Mouse (Mus musculus) ES-E14 (cell line): ENCODE results near the gene Rnasek. TPM values are rescaled to one million over a fixed set of nuclear protein-coding genes. Genes with fewer than 3 reads are reported as not detected.

Source experiments
- DNase-seq: peaks from one replicate; pipeline ENCODE4 v3.0.0-alpha.2; 2013; ENCODE audit warnings: low read depth, low spot score
- H3K27ac ChIP-seq: 2 replicates; pipeline ENCODE4 v1.5.1; 2012; ENCODE audit warnings: low read depth, mild to moderate bottlenecking, low read length, moderate library complexity, mixed read lengths; ENCODE audit not compliant: poor library complexity, insufficient read depth, severe bottlenecking
- H3K36me3 ChIP-seq: 2 replicates; pipeline ENCODE4 v1.6.1; 2012; ENCODE audit warnings: mild to moderate bottlenecking, low read length, moderate library complexity, mixed read lengths; ENCODE audit not compliant: control insufficient read depth, poor library complexity, insufficient read depth, severe bottlenecking
- H3K4me1 ChIP-seq, 2 experiments: fragments of 150-350 bp in 1 of 2; sonication (generic) in 1 of 2; 2 replicates each; pipeline ENCODE4 v1.6.1; 2012; ENCODE audit warnings: low read length in 2 of 2, mild to moderate bottlenecking in 1 of 2, mixed read lengths in 1 of 2; ENCODE audit not compliant: control insufficient read depth in 2 of 2, insufficient read depth in 2 of 2, poor library complexity in 1 of 2
- H3K4me3 ChIP-seq, 2 experiments: fragments of 150-350 bp in 1 of 2; sonication (generic) in 1 of 2; 2 replicates each; pipeline ENCODE4 v1.5.1; 2012; ENCODE audit warnings: low read length in 2 of 2, low read depth in 1 of 2, mild to moderate bottlenecking in 1 of 2, mixed read lengths in 1 of 2; ENCODE audit not compliant: insufficient read depth in 1 of 2, poor library complexity in 1 of 2, severe bottlenecking in 1 of 2
- H3K9ac ChIP-seq: 2 replicates; pipeline ENCODE4 v1.6.1; 2012; ENCODE audit warnings: low read depth, mild to moderate bottlenecking, low read length, mixed read lengths; ENCODE audit not compliant: poor library complexity, insufficient read depth, severe bottlenecking
- H3K9me3 ChIP-seq: fragments of 150-350 bp; sonication (generic); 2 replicates; pipeline ENCODE4 v1.6.1; 2012; ENCODE audit warnings: low read depth, mild to moderate bottlenecking, low read length; ENCODE audit not compliant: control insufficient read depth, insufficient read depth
- CHD2 ChIP-seq: IDR thresholded peaks from 2 replicates; pipeline ENCODE4 v1.6.1; 2014; ENCODE audit warnings: mild to moderate bottlenecking, low read depth, low read length, inconsistent platforms
- HCFC1 ChIP-seq: IDR thresholded peaks from 2 replicates; pipeline ENCODE4 v1.6.1; 2012; ENCODE audit warnings: low read length, inconsistent platforms, borderline replicate concordance; ENCODE audit not compliant: insufficient read depth
- MAFK ChIP-seq: IDR thresholded peaks from 2 replicates; pipeline ENCODE4 v1.6.1; 2014; ENCODE audit warnings: mild to moderate bottlenecking, low read depth, low read length, inconsistent platforms; ENCODE audit not compliant: insufficient read depth
- ZC3H11A ChIP-seq: IDR thresholded peaks from 2 replicates; pipeline ENCODE4 v1.6.1; 2012; ENCODE audit warnings: low read depth, mild to moderate bottlenecking, inconsistent platforms, low read length, borderline replicate concordance
- ZNF384 ChIP-seq: IDR thresholded peaks from 2 replicates; pipeline ENCODE4 v1.6.1; 2012; ENCODE audit warnings: low read depth, low read length, inconsistent platforms
- in situ Hi-C, 2 experiments: fragments of 600-800 bp; cut with MboI; formaldehyde crosslinking; loops; one replicate each; pipeline ENCODE4 v1.15.1; 2025; ENCODE audit warnings: low sequenced_read_pairs in 2 of 2, inconsistent platforms in 1 of 2; ENCODE audit not compliant: unreplicated experiment in 2 of 2
- total RNA-seq: library from RNA; depleted of rRNA; stranded (reverse); fragments of 300-350 nt; gene quantifications from 2 replicates; pipeline ENCODE4 v1.2.3, GENCODE M21; 2012

The Rnasek gene
- total RNA-seq, 1 experiment = 66.0 TPM

DNA sequence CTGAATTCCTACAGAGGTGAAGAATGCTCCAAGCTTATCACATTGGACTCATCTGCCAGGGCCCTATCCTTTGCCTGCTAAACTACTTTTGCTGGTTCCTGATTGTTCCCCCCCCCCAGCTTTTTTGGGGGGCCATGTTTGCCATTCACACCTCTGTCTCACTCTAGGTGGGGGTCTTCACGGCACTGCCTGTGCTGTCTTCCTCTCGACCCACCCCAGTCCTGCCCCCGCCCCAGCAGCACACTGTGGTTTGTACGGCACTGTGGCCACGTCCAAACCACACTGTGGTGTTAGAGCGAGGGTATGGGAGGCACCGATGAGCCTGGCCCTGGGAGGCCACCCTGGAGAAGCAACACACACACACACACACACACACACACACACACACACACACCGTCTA, 5.1 kb downstream of the Rnasek start:
- Histone ChIP-seq H3K9ac (peak overlapping the region; percentile 64; the same call in 1 of the 2 replicates), H3K9me3 (no peaks in the 10 kb centered on the region), H3K4me1 (peaks cover 17 to 26% of the 10 kb centered on the region in 2 experiments), H3K36me3 (peaks cover 17% of the 10 kb centered on the region), H3K4me3 (no peak overlapping the region), H3K27ac (peak overlapping the region; percentile 71; the same call in 1 of the 2 replicates)
- no peak for TF ChIP-seq HCFC1
- no peak for TF ChIP-seq CHD2
- no peak for TF ChIP-seq ZC3H11A
- TF ChIP-seq ZNF384 = no peak
- TF ChIP-seq MAFK = no peak
- in situ Hi-C loops = no loop called here
- no peak for DNase-seq

DNA sequence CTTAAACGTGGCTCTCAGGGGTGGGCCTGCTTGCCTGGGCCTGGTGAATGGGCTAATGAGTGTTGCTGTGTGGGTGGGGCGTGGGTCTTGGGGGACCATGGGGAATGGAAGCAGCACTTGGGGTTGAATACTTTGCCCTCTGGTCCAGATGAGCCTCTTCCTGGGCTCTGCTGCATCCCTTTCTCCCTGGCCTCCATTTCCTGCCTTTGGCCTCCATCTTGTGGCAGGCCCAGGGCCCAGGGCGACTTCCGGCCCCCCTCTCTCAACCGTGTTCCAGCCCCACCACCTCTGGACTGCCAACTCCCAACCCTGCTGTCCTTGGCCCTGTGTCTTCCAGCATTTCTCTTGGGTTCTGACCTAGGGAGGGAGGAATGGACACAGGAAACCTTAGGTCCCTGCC, 5.6 kb downstream of the Rnasek start:
- TF ChIP-seq ZC3H11A = peak; percentile 40; the same call in 1 of the 2 replicates
- TF ChIP-seq ZNF384 = no peak
- Histone ChIP-seq H3K4me3 (peak overlapping the region in 1 of 2 experiments; percentile 30; a peak in 1 of 4 replicates), H3K27ac (peak overlapping the region; percentile 71; the same call in 1 of the 2 replicates), H3K9ac (peak overlapping the region; percentile 64), H3K4me1 (peaks cover 17 to 26% of the 10 kb centered on the region in 2 experiments), H3K36me3 (peaks cover 17% of the 10 kb centered on the region), H3K9me3 (no peaks in the 10 kb centered on the region)
- DNase-seq = no peak
- in situ Hi-C loops = no loop called here

DNA sequence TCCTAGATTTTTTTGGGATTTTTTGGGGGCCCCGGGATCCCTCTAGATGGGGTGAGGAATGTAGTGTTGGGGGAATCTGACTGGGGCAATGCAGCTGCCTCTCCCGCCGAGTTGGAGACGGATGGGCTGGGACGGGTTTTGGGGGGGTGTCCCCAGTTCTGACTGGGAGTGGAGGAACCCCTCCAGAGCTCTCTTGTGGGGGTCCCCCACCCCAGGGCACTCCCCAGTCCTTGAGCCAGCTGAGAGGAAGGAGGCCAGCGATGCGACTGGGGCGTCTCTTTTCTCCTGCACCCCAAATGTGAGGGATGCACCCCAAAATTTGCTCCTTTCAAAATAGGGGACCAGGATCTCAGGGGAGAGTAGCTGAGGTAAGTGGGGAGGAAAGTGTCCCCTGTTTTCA, 6.6 kb downstream of the Rnasek start:
- Histone ChIP-seq H3K27ac (peak overlapping the region; percentile 46; the same call in 1 of the 2 replicates), H3K36me3 (peaks cover 15% of the 10 kb centered on the region), H3K9me3 (no peaks in the 10 kb centered on the region), H3K4me1 (peaks cover 9 to 29% of the 10 kb centered on the region in 2 experiments), H3K9ac (peak overlapping the region; percentile 81), H3K4me3 (peak overlapping the region; percentile 54 to 60)
- in situ Hi-C loops = no loop called here
- no peak for DNase-seq
- TF ChIP-seq MAFK = no peak
- no peak for TF ChIP-seq HCFC1
- TF ChIP-seq ZC3H11A = no peak
- TF ChIP-seq ZNF384 = no peak
- TF ChIP-seq CHD2 = no peak

DNA sequence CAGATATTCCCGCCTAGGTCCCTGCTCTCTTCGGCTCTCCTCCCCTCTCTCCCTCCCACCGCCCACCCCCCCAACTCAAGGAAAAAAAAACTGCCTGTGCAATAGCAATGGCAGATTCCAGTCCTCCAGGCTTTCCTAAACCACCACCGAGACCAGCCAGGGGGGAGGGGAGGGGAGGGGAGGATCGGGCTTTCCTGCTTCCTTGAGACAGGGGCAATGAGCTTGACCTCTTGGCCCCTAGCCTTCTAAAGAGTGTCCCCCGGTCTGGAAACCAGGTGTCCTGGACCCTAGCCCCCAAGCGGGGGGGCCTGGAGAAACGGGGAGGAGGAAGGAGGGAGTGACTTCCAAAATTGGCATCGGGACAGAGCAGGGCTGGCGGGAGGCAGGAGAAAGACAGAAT, 7.1 kb downstream of the Rnasek start:
- Histone ChIP-seq H3K9me3 (no peaks in the 10 kb centered on the region), H3K27ac (peak overlapping the region; percentile 46), H3K9ac (peak overlapping the region; percentile 81), H3K36me3 (peaks cover 14% of the 10 kb centered on the region), H3K4me3 (peak overlapping the region; percentile 54 to 60), H3K4me1 (peaks cover 9 to 29% of the 10 kb centered on the region in 2 experiments)
- TF ChIP-seq ZC3H11A (peak; percentile 35; the same call in 1 of the 2 replicates), CHD2 (no peak), ZNF384 (peak; percentile 85)
- no peak for DNase-seq
- in situ Hi-C loops = no loop called here

DNA sequence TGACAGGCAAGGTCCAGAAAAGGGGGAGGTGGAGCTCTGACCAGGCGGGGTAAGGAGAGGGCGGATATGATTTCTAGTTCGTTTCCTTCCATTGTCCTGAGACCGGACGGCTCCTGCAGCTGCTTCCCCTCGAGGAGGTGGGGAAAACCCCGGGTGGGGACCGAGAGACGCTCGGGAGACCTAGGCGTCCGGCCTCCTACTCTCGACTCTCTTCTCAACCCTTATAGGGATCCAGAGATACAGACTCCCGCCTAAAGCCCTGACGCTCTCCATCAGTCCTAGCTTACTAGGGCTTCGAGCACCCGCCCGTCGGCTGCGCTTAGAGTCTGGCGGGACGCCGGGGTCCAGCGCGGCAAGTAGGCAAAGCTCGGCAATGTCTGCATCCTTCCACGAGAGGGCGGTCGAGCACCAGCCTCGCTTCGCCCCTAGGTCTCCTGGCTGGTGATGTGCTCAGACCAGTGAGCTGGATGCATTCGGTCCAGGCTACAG, 9.4 kb downstream of the Rnasek start:
- H3K9ac ChIP-seq = peak overlapping the region; percentile 63; the same call in 1 of the 2 replicates
- peak; percentile 85 for DNase-seq
- H3K4me3 ChIP-seq = peak overlapping the region; percentile 72 to 81
- peaks cover 9 to 35% of the 10 kb centered on the region in 2 experiments for H3K4me1 ChIP-seq
- no peak for TF ChIP-seq ZNF384
- 0 out of 2 replicates have a peak, but pooled peaks have one; percentile 42 for TF ChIP-seq HCFC1
- no peak for TF ChIP-seq MAFK
- peak; percentile 39; the same call in 1 of the 2 replicates for TF ChIP-seq ZC3H11A
- TF ChIP-seq CHD2 = no peak
- no peaks in the 10 kb centered on the region for H3K9me3 ChIP-seq
- in situ Hi-C loops = no loop called here
- H3K27ac ChIP-seq = peak overlapping the region; percentile 26; the same call in 1 of the 2 replicates
- H3K36me3 ChIP-seq = peaks cover 6% of the 10 kb centered on the region
